Mouse (Mus musculus): ENCODE data around the gene Gm49673. TPM values are rescaled to one million over a fixed set of nuclear protein-coding genes. Genes with fewer than 3 reads are reported as not detected.
"Not testable (repeated sequence)": the region's sequence is repeated elsewhere in the genome, so short reads cannot be mapped to it uniquely, and the experiment has no call there.

Gm49673 gene
- total RNA-seq, 2 experiments from 2014 or later: 0.24 TPM; not detected in 1

- peak in 1 of 2 experiments; percentile 9 for DNase-seq (ENCODE audit: low spot score in 2 of 2)
These were observed 9.5 kb downstream of the Gm49673 start for GRCm38 (mm10) chr17:8138116-8138515.

GRCm38 (mm10) chr17:8130849-8131248, 16.7 kb downstream of the Gm49673 start:
- not testable (repeated sequence) for DNase-seq (ENCODE audit: low spot score in 2 of 2)

GRCm38 (mm10) chr17:8129578-8129977, 18.0 kb downstream of the Gm49673 start:
- not testable (repeated sequence) for DNase-seq (ENCODE audit: low spot score in 2 of 2)

- DNase-seq (ENCODE audit: low spot score in 2 of 2): not testable (repeated sequence)
These were observed 19.1 kb downstream of the Gm49673 start for GRCm38 (mm10) chr17:8128326-8128993.

- DNase-seq (ENCODE audit: low spot score in 2 of 2): not testable (repeated sequence)
These were observed 23.0 kb downstream of the Gm49673 start for GRCm38 (mm10) chr17:8124586-8124985.

- DNase-seq (ENCODE audit: low spot score in 2 of 2): not testable (repeated sequence)
These were observed 24.6 kb downstream of the Gm49673 start for GRCm38 (mm10) chr17:8122974-8123373.

- not testable (repeated sequence) for DNase-seq (ENCODE audit: low spot score in 2 of 2)
These were observed 30.7 kb downstream of the Gm49673 start for GRCm38 (mm10) chr17:8116928-8117327.

- not testable (repeated sequence) for DNase-seq (ENCODE audit: low spot score in 2 of 2)
These were observed 31.2 kb downstream of the Gm49673 start for GRCm38 (mm10) chr17:8116378-8116777.

GRCm38 (mm10) chr17:8112199-8112598, 35.4 kb downstream of the Gm49673 start:
- not testable (repeated sequence) for DNase-seq (ENCODE audit: low spot score in 2 of 2)

- DNase-seq (ENCODE audit: low spot score in 2 of 2): not testable (repeated sequence)
These were observed 46.3 kb downstream of the Gm49673 start for GRCm38 (mm10) chr17:8101297-8101609.

GRCm38 (mm10) chr17:8100405-8101296, 46.9 kb downstream of the Gm49673 start:
- not testable (repeated sequence) for DNase-seq (ENCODE audit: low spot score in 2 of 2)

GRCm38 (mm10) chr17:8096199-8096598, 51.4 kb downstream of the Gm49673 start:
- DNase-seq (ENCODE audit: low spot score in 2 of 2): not testable (repeated sequence)

GRCm38 (mm10) chr17:8095653-8096052, 51.9 kb downstream of the Gm49673 start:
- not testable (repeated sequence) for DNase-seq (ENCODE audit: low spot score in 2 of 2)

GRCm38 (mm10) chr17:8092537-8093526, 54.8 kb downstream of the Gm49673 start:
- DNase-seq (ENCODE audit: low spot score in 2 of 2): not testable (repeated sequence)

GRCm38 (mm10) chr17:8091320-8091719, 56.3 kb downstream of the Gm49673 start:
- DNase-seq (ENCODE audit: low spot score in 2 of 2): not testable (repeated sequence)

- not testable (repeated sequence) for DNase-seq (ENCODE audit: low spot score in 2 of 2)
These were observed 77.7 kb downstream of the Gm49673 start for GRCm38 (mm10) chr17:8069847-8070246.

- DNase-seq (ENCODE audit: low spot score in 2 of 2): peak in 1 of 2 experiments; percentile 61
These were observed 90.9 kb downstream of the Gm49673 start for GRCm38 (mm10) chr17:8056637-8057138.

GRCm38 (mm10) chr17:8055919-8056589, 91.5 kb downstream of the Gm49673 start:
- DNase-seq (ENCODE audit: low spot score in 2 of 2): not testable (repeated sequence)

GRCm38 (mm10) chr17:8051247-8051646, 96.3 kb downstream of the Gm49673 start:
- peak; percentile 79 to 89 for DNase-seq (ENCODE audit: low spot score in 2 of 2)

- DNase-seq (ENCODE audit: low spot score in 2 of 2): not testable (repeated sequence)
These were observed 97.4 kb downstream of the Gm49673 start for GRCm38 (mm10) chr17:8050218-8050617.

All from layer of hippocampus, postnatal 14 days (tissue).